Mouse (Mus musculus) olfactory bulb, adult 2 months (tissue): Measurements from ENCODE around the gene Camta1. TPM values are rescaled to one million over a fixed set of nuclear protein-coding genes. Genes with fewer than 3 reads are reported as not detected.

Experiments used
- H3K27ac ChIP-seq: fragments of 200-500 bp; 2 replicates; pipeline ENCODE4 v1.5.1; 2012; ENCODE audit warnings: low read depth, low read length; ENCODE audit not compliant: insufficient read depth
- H3K4me1 ChIP-seq: fragments of 200-500 bp; 2 replicates; pipeline ENCODE4 v1.6.1; 2012; ENCODE audit warnings: low read length; ENCODE audit not compliant: control insufficient read depth, insufficient read depth
- H3K4me3 ChIP-seq: fragments of 200-500 bp; 2 replicates; pipeline ENCODE4 v1.5.1; 2012; ENCODE audit warnings: mild to moderate bottlenecking, low read depth, low read length, moderate library complexity; ENCODE audit not compliant: insufficient read depth
- CTCF ChIP-seq: fragments of 200-500 bp; IDR thresholded peaks from 2 replicates; pipeline ENCODE4 v1.5.1; 2012; ENCODE audit warnings: low read depth, mild to moderate bottlenecking, low read length, moderate library complexity; ENCODE audit not compliant: insufficient read depth
- POLR2A ChIP-seq: fragments of 200-500 bp; IDR thresholded peaks from 2 replicates; pipeline ENCODE4 v1.6.1; 2012; ENCODE audit warnings: mild to moderate bottlenecking, low read depth, low read length, moderate library complexity; ENCODE audit not compliant: insufficient read depth
- WGBS: fragments of 180-500 bp; shearing (Covaris S2); methylation state at CpG from one replicate; pipeline ENCODE4 v1.1.7; 2018; 5-methylcytosine and 5-hydroxymethylcytosine counted together
- polyA plus RNA-seq: library from polyadenylated mRNA; stranded (reverse); fragments of >200 nt; gene quantifications from 2 replicates; pipeline ENCODE4 v1.2.4, GENCODE M21; 2012; ENCODE audit warnings: low replicate concordance; ENCODE audit not compliant: missing spikeins, insufficient read depth, insufficient read length

The Camta1 gene
- polyA plus RNA-seq, 1 experiment: 363 TPM

GRCm38 (mm10) chr4:151207566-151207965, 654.1 kb downstream of the Camta1 start:
- Histone ChIP-seq H3K27ac (no peak overlapping the region), H3K4me3 (no peak overlapping the region), H3K4me1 (peaks cover 2% of the 10 kb centered on the region; the same call in 1 of the 2 replicates)
- no peak for TF ChIP-seq POLR2A
- WGBS: 89% methylated on average over 7 of the region's 7 CpGs

- 81% methylated on average over 6 of the region's 6 CpGs for WGBS
- Histone ChIP-seq H3K4me1 (peaks cover 16% of the 10 kb centered on the region), H3K27ac (no peak overlapping the region), H3K4me3 (no peak overlapping the region)
- TF ChIP-seq POLR2A: no peak
Measured at GRCm38 (mm10) chr4:151202891-151203290, 658.8 kb downstream of the Camta1 start.

DNA sequence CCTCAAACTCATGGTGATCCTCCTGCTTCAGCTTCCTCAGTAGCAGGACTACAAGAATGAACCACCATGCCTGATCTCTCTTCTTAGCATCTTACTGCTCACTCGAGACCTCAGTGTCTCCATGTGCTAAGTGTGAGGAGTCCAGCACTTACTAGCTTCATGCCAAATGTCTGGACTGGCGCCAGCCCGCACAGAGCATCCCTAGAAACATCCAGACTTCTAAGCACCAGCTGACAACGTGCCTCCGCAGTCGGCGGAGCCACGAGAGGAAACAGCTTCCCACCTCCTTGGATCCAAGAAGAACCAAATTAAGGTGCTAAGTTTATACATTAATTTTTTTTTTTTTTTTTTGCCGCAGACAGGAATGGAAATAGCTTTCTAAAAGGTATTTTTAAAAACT, 661.4 kb downstream of the Camta1 start:
- WGBS: 33% methylated on average over 9 of the region's 9 CpGs
- H3K4me3 ChIP-seq: no peak overlapping the region
- TF ChIP-seq POLR2A (no peak), CTCF (no peak)
- H3K4me1 ChIP-seq: peaks cover 13% of the 10 kb centered on the region
- no peak overlapping the region for H3K27ac ChIP-seq

DNA sequence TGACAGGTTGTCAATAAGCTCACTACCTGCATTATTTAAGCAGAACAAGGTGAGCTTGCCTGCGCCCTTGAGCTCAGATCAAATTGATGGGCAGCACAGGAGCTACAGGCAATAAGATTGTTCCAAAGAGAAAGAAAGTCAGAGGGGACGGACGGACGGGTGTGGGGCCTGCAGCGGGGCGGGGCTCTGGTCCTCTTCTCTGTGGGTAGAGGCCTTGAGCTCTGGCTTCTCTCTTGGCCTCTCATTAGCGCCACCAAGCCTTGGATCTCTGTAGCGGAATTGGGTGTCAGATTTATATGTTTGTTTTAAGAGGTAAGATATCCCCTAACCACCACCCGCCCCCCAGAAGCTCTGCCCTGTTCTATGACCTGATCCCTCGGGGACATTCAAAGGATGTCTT, 666.5 kb downstream of the Camta1 start:
- Histone ChIP-seq H3K27ac (no peak overlapping the region), H3K4me1 (peaks cover 6% of the 10 kb centered on the region), H3K4me3 (no peak overlapping the region)
- WGBS: 83% methylated on average over 10 of the region's 10 CpGs
- TF ChIP-seq CTCF (no peak), POLR2A (no peak)

DNA sequence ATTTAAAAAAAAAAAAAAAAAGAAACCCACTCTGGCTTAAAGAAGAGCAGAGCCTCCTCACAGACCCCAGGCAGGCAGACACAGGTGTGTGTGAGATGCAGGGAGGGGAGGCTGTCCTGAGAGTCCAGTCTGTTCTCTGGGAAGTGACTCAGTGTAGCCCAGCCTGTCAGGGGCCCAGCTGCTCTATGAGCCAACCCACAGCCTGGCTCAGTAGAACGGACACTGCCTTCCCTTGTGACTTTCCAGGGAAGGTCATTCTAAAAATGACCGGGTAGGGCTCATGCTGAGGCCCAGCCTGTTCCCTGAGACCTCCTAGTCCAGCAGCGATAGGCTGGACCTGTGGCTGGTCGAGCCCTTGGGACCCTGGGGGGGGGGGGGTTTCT, 667.0 kb downstream of the Camta1 start:
- no peak overlapping the region for H3K4me3 ChIP-seq
- no peak for TF ChIP-seq POLR2A
- no peak overlapping the region for H3K27ac ChIP-seq
- 58% methylated on average over 4 of the region's 4 CpGs for WGBS
- H3K4me1 ChIP-seq: peaks cover 6% of the 10 kb centered on the region

DNA sequence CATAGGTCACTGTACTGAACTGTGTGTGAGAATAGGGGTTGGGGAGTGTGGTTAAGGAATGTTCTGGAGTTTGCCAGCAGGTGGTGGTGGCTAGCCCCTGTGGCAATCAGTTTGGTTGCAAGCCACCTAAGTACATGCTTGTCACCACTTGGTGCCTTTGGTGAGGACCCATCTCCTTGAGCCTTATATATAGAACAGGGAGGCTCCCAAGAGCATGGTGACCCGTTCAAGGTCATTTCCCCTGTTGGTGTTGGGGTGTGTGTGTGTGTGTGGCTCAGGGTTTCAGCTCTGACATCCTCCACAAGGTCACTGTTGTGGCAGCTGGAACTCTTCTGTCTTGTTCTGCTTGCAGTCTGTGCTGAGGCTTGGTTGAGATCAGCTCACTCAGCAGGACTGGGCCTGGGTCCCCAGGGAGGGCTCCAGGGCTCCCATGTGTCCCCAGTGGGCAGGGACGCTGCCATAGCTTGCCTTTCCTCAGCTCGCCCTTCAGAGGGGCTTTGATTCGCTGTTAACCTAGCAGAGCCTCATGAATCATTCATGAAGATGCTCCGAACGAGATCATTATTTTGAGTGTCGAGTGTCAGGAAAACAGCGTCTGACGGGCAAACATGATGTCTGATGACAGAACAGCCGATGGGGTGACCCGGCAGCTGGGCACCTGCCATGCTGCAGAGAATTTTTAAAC, 667.5 kb downstream of the Camta1 start:
- WGBS: 70% methylated on average over 11 of the region's 11 CpGs
- no peak for TF ChIP-seq POLR2A
- TF ChIP-seq CTCF: no peak
- Histone ChIP-seq H3K4me3 (no peak overlapping the region), H3K27ac (no peak overlapping the region), H3K4me1 (peaks cover 6% of the 10 kb centered on the region)

DNA sequence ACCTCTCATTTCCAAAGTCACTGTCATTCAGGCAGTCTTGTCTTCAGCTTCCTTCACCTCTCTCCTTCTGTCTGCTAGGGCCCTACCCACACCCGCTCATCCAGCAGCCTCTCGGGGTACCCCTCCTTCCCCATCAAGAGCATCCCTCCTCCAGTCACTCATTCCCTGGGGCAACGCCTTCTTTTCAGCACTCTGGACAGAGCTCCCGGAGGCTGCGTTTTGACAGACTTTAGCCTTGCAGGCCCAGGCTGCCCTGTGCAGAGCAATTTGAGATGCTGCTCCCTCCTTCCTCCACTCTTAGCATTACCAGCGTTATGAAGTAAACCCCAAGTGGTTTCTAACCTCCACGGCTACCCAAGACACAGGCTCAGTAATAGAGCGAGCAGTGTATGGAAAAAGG, 675.2 kb downstream of the Camta1 start:
- no peak for TF ChIP-seq CTCF
- TF ChIP-seq POLR2A: no peak
- no peak overlapping the region for H3K4me3 ChIP-seq
- peaks cover 16% of the 10 kb centered on the region for H3K4me1 ChIP-seq
- WGBS: 33% methylated on average over 8 of the region's 8 CpGs
- no peak overlapping the region for H3K27ac ChIP-seq

DNA sequence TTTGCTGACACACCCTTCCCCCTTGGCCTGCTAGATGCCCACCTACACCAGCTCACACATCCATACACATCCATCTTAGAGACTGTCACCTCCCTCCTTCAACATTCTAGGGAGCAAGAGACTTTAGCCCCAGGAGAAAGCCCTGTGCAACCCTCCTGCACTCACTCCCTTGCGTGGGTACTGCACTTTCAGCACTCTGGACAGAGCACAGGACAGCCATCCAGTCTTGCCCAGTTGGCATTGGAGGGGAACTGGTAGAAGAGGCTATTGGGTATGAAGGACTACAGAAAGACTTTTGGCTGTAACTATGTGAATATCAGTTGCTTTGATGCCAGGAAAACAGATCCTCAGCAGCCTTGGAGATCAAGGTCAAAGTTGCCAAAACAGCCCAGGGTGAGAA, 675.9 kb downstream of the Camta1 start:
- 74% methylated on average over 1 of the region's 1 CpGs for WGBS
- Histone ChIP-seq H3K27ac (no peak overlapping the region), H3K4me1 (peaks cover 18% of the 10 kb centered on the region), H3K4me3 (no peak overlapping the region)
- TF ChIP-seq CTCF: no peak
- no peak for TF ChIP-seq POLR2A

DNA sequence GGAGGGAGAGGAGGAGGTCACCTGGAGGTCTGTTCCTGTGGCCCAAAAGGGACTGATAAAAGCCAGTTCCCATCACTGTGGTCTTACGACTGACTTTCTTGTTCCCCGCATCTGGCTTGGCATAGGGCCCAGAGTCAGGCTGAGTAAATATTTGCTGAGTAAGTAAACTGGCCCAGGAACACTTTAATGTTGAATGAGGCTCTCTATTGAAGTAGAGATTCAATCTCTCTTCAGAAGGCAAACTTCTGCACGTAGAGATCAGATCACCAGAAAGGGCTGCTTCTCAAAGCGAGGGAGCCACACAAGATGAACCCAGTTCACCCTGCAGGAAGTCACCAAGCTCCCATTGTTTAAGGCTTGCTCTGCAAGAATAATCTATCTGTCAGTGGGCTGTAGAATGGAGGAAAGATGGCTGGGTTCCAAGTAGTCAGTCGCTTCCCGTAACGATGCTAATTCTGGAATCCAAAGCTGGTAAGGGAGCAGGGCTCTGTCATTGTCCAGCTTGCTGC, 681.2 kb downstream of the Camta1 start:
- no peak for TF ChIP-seq CTCF
- TF ChIP-seq POLR2A: no peak
- no peak overlapping the region for H3K4me3 ChIP-seq
- H3K27ac ChIP-seq: no peak overlapping the region
- peaks cover 33% of the 10 kb centered on the region for H3K4me1 ChIP-seq
- 24% methylated on average over 7 of the region's 7 CpGs for WGBS

GRCm38 (mm10) chr4:151179639-151180038, 682.0 kb downstream of the Camta1 start:
- Histone ChIP-seq H3K27ac (no peak overlapping the region), H3K4me1 (peaks cover 33% of the 10 kb centered on the region), H3K4me3 (no peak overlapping the region)
- TF ChIP-seq POLR2A: no peak
- 75% methylated on average over 3 of the region's 3 CpGs for WGBS
